Mouse (Mus musculus): Measurements from ENCODE around the gene Vmn1r8.
"Not testable (repeated sequence)": the region's sequence is repeated elsewhere in the genome, so short reads cannot be mapped to it uniquely, and the experiment has no call there.

Gene Vmn1r8

GRCm38 (mm10) chr6:57031984-57032383 is at the start of gene Vmn1r8:
Gene Vmn1r8 (plus strand): TSS chr6:57032284.
- no peak for DNase-seq (ENCODE audit: low read depth, low spot score)

- DNase-seq (ENCODE audit: low read depth, low spot score), result no peak
These were observed 35.1 kb upstream of the Vmn1r8 start, which contains the start of gene Vmn1r6 for GRCm38 (mm10) chr6:56996943-56997342. Gene Vmn1r6 (plus strand): TSS chr6:56997243.

- not testable (repeated sequence) for DNase-seq (ENCODE audit: low read depth, low spot score)
These were observed 6.9 kb upstream of the Vmn1r8 start, which contains the start of gene Vmn1r7 for GRCm38 (mm10) chr6:57025224-57025623. Gene Vmn1r7 (minus strand): TSS chr6:57025324.

- no peak for DNase-seq (ENCODE audit: low read depth, low spot score)
These were observed 2.6 kb downstream of the Vmn1r8 start for GRCm38 (mm10) chr6:57034674-57035073.

GRCm38 (mm10) chr6:57063730-57064129 is 31.6 kb downstream of the Vmn1r8 start:
- peak; percentile 46 for DNase-seq (ENCODE audit: low read depth, low spot score)

GRCm38 (mm10) chr6:57066487-57066886 is 34.4 kb downstream of the Vmn1r8 start, which contains the start of gene Vmn1r9:
Gene Vmn1r9 (plus strand): TSS chr6:57066787.
- no peak for DNase-seq (ENCODE audit: low read depth, low spot score)

Measured in ES-CJ7 (cell line).